Mouse (Mus musculus): ENCODE measurements around the gene Golga1. TPM values are rescaled to one million over a fixed set of nuclear protein-coding genes. Genes with fewer than 3 reads are reported as not detected.

Golga1 gene
- polyA plus RNA-seq, 1 experiment from 2014 or later: 9.9 TPM

DNA sequence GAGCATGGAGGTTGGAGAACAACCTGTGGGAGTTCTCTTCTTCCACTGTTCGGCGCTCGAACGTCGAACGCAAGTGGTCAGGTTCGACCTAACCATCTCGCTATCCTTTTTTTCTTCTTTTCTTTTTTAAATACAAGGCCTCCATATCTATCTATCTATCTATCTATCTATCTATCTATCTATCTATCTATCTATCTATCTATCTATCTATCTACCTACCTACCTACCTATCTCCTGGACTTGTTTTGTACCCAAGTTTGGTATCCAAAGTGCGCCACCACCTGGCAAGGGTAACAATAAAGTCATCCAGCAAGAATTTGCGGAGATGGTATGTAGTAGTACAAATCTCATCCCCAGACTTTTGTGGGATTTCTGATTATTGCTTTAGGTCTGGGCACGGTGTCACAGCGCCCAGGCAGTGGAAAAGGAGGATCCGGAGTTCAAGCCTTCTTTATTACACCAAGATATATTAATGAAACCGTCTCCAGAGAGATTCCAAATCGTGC lies 59.7 kb downstream of the Golga1 start, which contains the start of gene Rpl35:
Rpl35 (minus strand) TSS at position 51 of the 506 bp plus-strand sequence.
- ATAC-seq (ENCODE audit: low read depth): no peak
- Histone ChIP-seq H3K9me3 (replicated peaks) (no peaks in the 10 kb centered on the region), H3K9ac (peak within 1 kb of the TSS; percentile 88), H3K4me1 (replicated peaks) (peaks cover 80% of the 10 kb centered on the region), H3K36me3 (peaks cover 36% of the 10 kb centered on the region), H3K27ac (peak within 1 kb of the TSS; percentile 86), H3K4me3 (replicated peaks) (peak within 1 kb of the TSS; percentile 93), H3K27me3 (no peaks in the 10 kb centered on the region), H3K4me2 (peak within 1 kb of the TSS; percentile 94)
- WGBS (ENCODE audit: insufficient replicate concordance): 8% methylated on average over 15 of the region's 15 CpGs
- peak; percentile 52 for DNase-seq

DNA sequence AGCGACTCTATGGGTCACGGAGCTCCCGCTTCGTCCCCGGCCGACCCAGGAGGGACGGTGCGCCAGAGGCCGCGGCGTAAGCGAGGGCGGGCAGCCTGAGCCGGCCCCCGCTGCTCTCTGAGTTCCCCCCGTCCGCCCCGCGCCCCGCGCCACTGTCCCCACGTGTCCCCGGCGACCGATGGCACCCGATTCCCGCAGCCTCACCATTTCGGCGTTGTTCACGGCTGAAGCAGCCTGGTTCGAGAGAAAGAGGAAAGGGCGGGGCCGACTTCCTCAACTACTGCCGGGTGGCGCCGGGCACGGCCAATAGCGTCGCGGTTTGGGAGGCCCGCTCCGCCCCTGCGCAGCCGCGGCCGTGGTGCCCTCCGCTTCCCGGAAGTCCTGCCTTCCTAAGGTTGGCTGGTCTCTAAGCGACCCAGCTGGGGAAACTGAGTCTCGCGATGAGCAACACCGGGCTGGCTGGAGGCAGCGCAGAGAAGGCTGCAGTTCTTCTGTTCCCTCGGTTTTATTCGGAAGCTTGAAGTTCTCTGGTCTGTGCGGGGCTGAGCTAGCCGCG lies 60.4 kb downstream of the Golga1 start, which contains the start of gene Arpc5l:
Arpc5l (plus strand) TSS at position 469 of the 556 bp plus-strand sequence.
- H3K9me3 ChIP-seq (replicated peaks): no peaks in the 10 kb centered on the region
- H3K4me2 ChIP-seq: peak within 1 kb of the TSS; percentile 94
- H3K9ac ChIP-seq: peak within 1 kb of the TSS; percentile 88
- H3K4me3 ChIP-seq (replicated peaks): peak within 1 kb of the TSS; percentile 93
- peak within 1 kb of the TSS; percentile 86 for H3K27ac ChIP-seq
- peak; percentile 89 for DNase-seq
- peak; percentile 83 for ATAC-seq (ENCODE audit: low read depth)
- WGBS (ENCODE audit: insufficient replicate concordance): under 1% methylated on average over 58 of the region's 58 CpGs
- peaks cover 43% of the 10 kb centered on the region for H3K36me3 ChIP-seq
- no peaks in the 10 kb centered on the region for H3K27me3 ChIP-seq
- peaks cover 81% of the 10 kb centered on the region for H3K4me1 ChIP-seq (replicated peaks)

DNA sequence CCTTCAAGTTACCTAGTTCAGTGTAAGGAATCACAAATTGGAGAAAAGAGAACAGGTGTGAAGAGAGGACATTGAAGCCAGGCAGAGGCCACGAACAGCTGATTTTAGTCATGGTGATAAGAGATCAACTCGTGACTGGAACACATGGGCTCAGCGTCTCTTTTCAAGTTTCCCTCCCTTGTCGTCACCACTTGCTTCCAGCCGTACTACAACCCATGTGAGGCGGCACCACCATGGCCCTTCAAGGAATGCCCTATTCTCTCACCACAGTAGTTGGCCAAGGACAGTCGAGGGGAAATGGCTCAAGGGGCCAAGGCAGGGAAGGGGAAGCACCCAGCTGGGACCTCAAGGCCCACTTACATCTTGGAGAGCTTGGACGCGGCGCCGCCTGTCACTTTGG lies 61.0 kb downstream of the Golga1 start:
- no peak for ATAC-seq (ENCODE audit: low read depth)
- Histone ChIP-seq H3K4me1 (replicated peaks) (peaks cover 82% of the 10 kb centered on the region), H3K4me2 (peak overlapping the region; percentile 94), H3K4me3 (replicated peaks) (peak overlapping the region; percentile 93), H3K27ac (peak overlapping the region; percentile 86), H3K27me3 (no peaks in the 10 kb centered on the region), H3K36me3 (peaks cover 48% of the 10 kb centered on the region), H3K9ac (peak overlapping the region; percentile 88), H3K9me3 (replicated peaks) (no peaks in the 10 kb centered on the region)
- DNase-seq: no peak
- WGBS (ENCODE audit: insufficient replicate concordance): under 1% methylated on average over 11 of the region's 11 CpGs

DNA sequence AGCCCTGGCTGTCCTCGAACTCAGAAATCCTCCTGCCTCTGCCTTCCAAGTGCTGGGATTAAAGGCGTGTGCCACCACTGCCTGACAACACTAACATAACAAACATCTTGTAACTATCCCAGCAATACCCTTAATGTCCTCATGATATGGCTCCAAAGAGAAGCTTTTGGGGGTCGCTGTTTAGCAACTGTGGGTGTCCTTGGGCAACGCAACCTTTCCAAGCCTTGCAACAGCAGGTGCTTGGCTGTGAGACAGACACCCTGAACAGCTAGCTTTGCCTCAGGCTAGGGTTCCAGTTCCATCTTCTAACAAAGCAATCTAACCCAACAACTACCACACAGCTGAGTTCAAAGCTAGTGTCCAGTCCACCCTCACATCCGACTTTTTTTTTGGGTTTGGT lies 61.8 kb downstream of the Golga1 start:
- H3K9me3 ChIP-seq (replicated peaks): no peaks in the 10 kb centered on the region
- H3K9ac ChIP-seq: peak overlapping the region; percentile 88
- WGBS (ENCODE audit: insufficient replicate concordance): 16% methylated on average over 5 of the region's 5 CpGs
- H3K4me2 ChIP-seq: peak overlapping the region; percentile 94
- no peaks in the 10 kb centered on the region for H3K27me3 ChIP-seq
- peak overlapping the region; percentile 93 for H3K4me3 ChIP-seq (replicated peaks)
- peaks cover 48% of the 10 kb centered on the region for H3K36me3 ChIP-seq
- peaks cover 82% of the 10 kb centered on the region for H3K4me1 ChIP-seq (replicated peaks)
- DNase-seq (no peak), ATAC-seq (ENCODE audit: low read depth) (no peak)
- peak overlapping the region; percentile 86 for H3K27ac ChIP-seq

DNA sequence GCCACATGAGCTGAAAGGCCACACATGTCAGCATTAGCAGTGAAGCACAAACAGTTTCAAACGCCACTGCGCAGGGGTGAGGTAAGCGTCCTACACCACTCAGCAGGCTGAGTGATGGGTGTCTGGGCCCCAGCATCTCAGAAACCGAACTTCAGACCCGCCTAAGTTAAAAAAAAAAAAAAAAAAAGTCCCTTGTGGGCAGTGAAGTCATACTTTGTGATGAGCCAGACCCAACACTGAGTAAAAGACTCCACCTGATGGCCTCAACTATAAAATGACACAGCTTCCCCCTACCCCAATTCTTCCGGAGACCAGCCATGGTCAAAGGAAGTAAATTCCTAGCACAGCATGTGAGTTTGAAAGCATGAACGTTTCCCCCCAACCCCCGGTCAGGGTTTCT lies 62.2 kb downstream of the Golga1 start:
- Histone ChIP-seq H3K4me1 (replicated peaks) (peaks cover 84% of the 10 kb centered on the region), H3K4me2 (peak overlapping the region; percentile 94), H3K9me3 (replicated peaks) (no peaks in the 10 kb centered on the region), H3K4me3 (replicated peaks) (peak overlapping the region; percentile 93), H3K27me3 (no peaks in the 10 kb centered on the region), H3K27ac (peak overlapping the region; percentile 86), H3K36me3 (peaks cover 48% of the 10 kb centered on the region), H3K9ac (peak overlapping the region; percentile 88)
- DNase-seq: no peak
- ATAC-seq (ENCODE audit: low read depth): no peak
- 16% methylated on average over 8 of the region's 8 CpGs for WGBS (ENCODE audit: insufficient replicate concordance)

DNA sequence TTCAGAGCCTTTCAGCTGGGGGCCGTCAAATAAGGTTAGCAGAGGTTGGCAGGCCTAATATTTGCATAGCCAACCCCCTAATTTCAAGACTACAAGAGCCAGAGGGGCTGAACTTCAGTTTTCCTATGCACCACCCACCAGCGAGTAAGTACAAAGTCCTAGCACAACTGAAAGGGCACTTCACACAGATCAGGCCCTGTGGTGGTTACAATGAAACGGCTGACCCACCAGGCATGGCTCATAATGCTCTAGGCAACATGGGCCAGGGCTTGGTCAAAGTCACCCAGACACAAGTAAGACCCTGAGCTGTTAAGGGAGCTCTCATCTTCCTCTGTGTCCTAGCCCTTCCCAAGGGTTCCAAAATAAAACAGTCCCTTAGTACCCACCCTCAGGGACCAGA lies 63.5 kb downstream of the Golga1 start:
- DNase-seq: no peak
- H3K27ac ChIP-seq: peak overlapping the region; percentile 86
- H3K9me3 ChIP-seq (replicated peaks): no peaks in the 10 kb centered on the region
- no peak for ATAC-seq (ENCODE audit: low read depth)
- H3K9ac ChIP-seq: peak overlapping the region; percentile 88
- H3K4me2 ChIP-seq: peak overlapping the region; percentile 94
- peak overlapping the region; percentile 93 for H3K4me3 ChIP-seq (replicated peaks)
- WGBS (ENCODE audit: insufficient replicate concordance): 57% methylated on average over 3 of the region's 3 CpGs
- H3K4me1 ChIP-seq (replicated peaks): peaks cover 87% of the 10 kb centered on the region
- H3K27me3 ChIP-seq: no peaks in the 10 kb centered on the region
- peaks cover 48% of the 10 kb centered on the region for H3K36me3 ChIP-seq

- no peaks in the 10 kb centered on the region for H3K27me3 ChIP-seq
- H3K4me3 ChIP-seq (replicated peaks): no peak overlapping the region
- peaks cover 48% of the 10 kb centered on the region for H3K36me3 ChIP-seq
- H3K4me1 ChIP-seq (replicated peaks): peaks cover 77% of the 10 kb centered on the region
- H3K27ac ChIP-seq: peak overlapping the region; percentile 47
- H3K9me3 ChIP-seq (replicated peaks): no peaks in the 10 kb centered on the region
- no peak for DNase-seq
- no peak for ATAC-seq (ENCODE audit: low read depth)
- no peak overlapping the region for H3K4me2 ChIP-seq
- 76% methylated on average over 4 of the region's 4 CpGs for WGBS (ENCODE audit: insufficient replicate concordance)
- H3K9ac ChIP-seq: no peak overlapping the region
Observed at GRCm38 (mm10) chr2:39000587-39000919, 64.8 kb downstream of the Golga1 start.

- Histone ChIP-seq H3K4me3 (replicated peaks) (no peak overlapping the region), H3K27me3 (no peaks in the 10 kb centered on the region), H3K9me3 (replicated peaks) (no peaks in the 10 kb centered on the region), H3K27ac (peak overlapping the region; percentile 47), H3K36me3 (peaks cover 48% of the 10 kb centered on the region), H3K4me2 (no peak overlapping the region), H3K9ac (no peak overlapping the region), H3K4me1 (replicated peaks) (peaks cover 77% of the 10 kb centered on the region)
- ATAC-seq (ENCODE audit: low read depth): no peak
- 57% methylated on average over 8 of the region's 8 CpGs for WGBS (ENCODE audit: insufficient replicate concordance)
- DNase-seq: no peak
Observed at GRCm38 (mm10) chr2:38999910-39000586, 65.3 kb downstream of the Golga1 start.

DNA sequence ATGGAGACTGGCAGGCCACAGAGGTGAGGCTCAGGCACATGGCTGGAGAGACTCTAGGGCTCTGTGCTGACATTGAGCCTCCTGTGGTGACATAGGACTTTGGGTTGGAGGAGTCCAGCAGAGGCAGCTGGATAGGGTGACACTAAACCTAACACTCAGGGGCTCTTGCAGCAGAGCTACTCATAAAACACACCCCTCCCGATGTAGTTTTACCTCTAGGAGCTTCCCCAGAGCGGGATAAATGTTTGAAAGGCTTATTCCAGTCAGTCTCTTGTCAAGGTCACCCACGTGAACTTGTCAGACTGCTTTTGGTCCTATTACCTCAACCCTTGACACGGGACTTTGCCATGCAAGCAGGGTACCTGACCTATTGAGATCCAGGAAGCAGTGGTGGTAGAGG lies 66.0 kb downstream of the Golga1 start:
- Histone ChIP-seq H3K4me3 (replicated peaks) (no peak overlapping the region), H3K9ac (no peak overlapping the region), H3K9me3 (replicated peaks) (no peaks in the 10 kb centered on the region), H3K27me3 (no peaks in the 10 kb centered on the region), H3K27ac (peak overlapping the region; percentile 41), H3K4me2 (no peak overlapping the region), H3K4me1 (replicated peaks) (peaks cover 75% of the 10 kb centered on the region), H3K36me3 (peaks cover 48% of the 10 kb centered on the region)
- no peak for DNase-seq
- ATAC-seq (ENCODE audit: low read depth): no peak
- WGBS (ENCODE audit: insufficient replicate concordance): 32% methylated on average over 4 of the region's 4 CpGs

DNA sequence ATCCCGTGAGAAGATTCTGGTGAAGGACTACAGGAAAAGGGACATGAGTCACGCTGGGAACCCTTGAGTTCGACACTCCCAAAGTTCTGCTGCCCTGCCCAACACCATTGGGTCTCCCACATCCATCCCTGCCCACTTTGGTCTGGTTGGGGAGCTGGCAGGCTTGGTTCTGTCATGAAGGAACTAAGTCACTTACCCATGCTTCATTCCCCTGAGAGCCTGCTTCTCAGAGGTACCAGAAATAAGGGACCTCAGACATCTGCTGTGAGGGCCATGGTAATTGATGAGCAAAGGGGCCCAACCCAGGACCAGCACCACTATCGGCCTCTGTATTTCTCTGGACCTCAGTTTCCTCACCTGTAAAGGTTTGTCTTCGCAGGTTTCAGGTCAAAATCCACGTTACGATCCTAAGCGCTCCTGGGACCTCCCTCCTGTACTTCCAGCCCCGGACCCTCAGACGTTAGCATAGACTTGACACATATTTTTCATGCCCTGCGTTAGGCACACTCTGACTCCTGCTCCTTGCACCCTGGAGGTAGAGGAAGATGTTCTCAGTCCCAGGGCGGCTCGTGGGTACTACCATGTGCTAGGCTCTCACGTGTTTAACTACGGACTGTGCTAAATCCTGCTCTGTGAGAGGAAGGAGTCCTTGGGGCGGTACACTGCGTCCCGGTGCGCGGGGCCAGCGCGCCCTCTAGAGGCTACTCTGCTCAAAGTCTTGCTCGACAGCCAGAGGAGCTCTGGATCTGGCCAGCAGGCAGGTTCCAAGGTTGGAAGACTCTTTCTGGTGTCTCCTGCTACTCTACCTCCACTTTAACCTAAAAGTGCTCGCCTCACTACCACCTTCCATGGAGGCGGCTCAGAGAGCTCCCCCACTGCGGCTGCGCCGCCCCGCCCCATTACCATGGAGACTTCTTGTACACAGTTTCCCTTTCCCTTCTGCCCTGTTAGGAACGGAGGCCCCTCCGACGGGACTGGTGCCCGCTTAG lies 67.7 kb downstream of the Golga1 start, which contains the start of gene Wdr38:
Wdr38 (plus strand) TSS at position 91 of the 989 bp plus-strand sequence.
- DNase-seq (peak; percentile 81), ATAC-seq (ENCODE audit: low read depth) (peak; percentile 85)
- Histone ChIP-seq H3K36me3 (peaks cover 32% of the 10 kb centered on the region), H3K9me3 (replicated peaks) (no peaks in the 10 kb centered on the region), H3K27ac (peak within 1 kb of the TSS; percentile 70), H3K9ac (peak within 1 kb of the TSS; percentile 67), H3K27me3 (no peaks in the 10 kb centered on the region), H3K4me3 (replicated peaks) (peak within 1 kb of the TSS; percentile 61), H3K4me2 (peak within 1 kb of the TSS; percentile 78), H3K4me1 (replicated peaks) (peaks cover 58% of the 10 kb centered on the region)
- WGBS (ENCODE audit: insufficient replicate concordance): 9% methylated on average over 33 of the region's 33 CpGs

GRCm38 (mm10) chr2:38992452-38992851 lies 72.9 kb downstream of the Golga1 start:
- Histone ChIP-seq H3K36me3 (no peaks in the 10 kb centered on the region), H3K4me1 (replicated peaks) (peaks cover 51% of the 10 kb centered on the region), H3K9me3 (replicated peaks) (no peaks in the 10 kb centered on the region), H3K27ac (no peak overlapping the region), H3K4me2 (no peak overlapping the region), H3K4me3 (replicated peaks) (no peak overlapping the region), H3K9ac (no peak overlapping the region), H3K27me3 (no peaks in the 10 kb centered on the region)
- WGBS (ENCODE audit: insufficient replicate concordance): 62% methylated on average over 4 of the region's 4 CpGs
- no peak for DNase-seq
- ATAC-seq (ENCODE audit: low read depth): no peak
